Mouse (Mus musculus) CD8-positive naive resting alpha-beta T cell, adult 2 months (primary cell): ENCODE measurements at regions not wholly inside any gene's neighbourhood (a gene's known extent, or its start where the extent isn't known, plus 50 kb on each side); places are given as distances from the start of the nearest gene placed in this dataset.

Experiments
- DNase-seq, 2 experiments: peaks; one replicate each; pipeline ENCODE4 v3.0.0; 2022; ENCODE audit warnings: low read depth in 2 of 2, low spot score in 2 of 2

GRCm38 (mm10) chr9:50395543-50395942 is 50.8 kb upstream of the Rpl10-ps3 start:
- no peak for DNase-seq

- DNase-seq = no peak
Measured at GRCm38 (mm10) chr9:50396051-50396450, 51.3 kb upstream of the Rpl10-ps3 start.

GRCm38 (mm10) chr9:50408396-50408795 is 63.6 kb upstream of the Rpl10-ps3 start:
- no peak for DNase-seq

GRCm38 (mm10) chr9:50408845-50409244 is 64.1 kb upstream of the Rpl10-ps3 start:
- DNase-seq = no peak

- DNase-seq = no peak
Measured at GRCm38 (mm10) chr9:50412986-50413385, 68.2 kb upstream of the Rpl10-ps3 start.

GRCm38 (mm10) chr9:50413514-50414335 is 69.0 kb upstream of the Rpl10-ps3 start:
- no peak for DNase-seq

GRCm38 (mm10) chr9:50414796-50415340 is 70.1 kb upstream of the Rpl10-ps3 start:
- no peak for DNase-seq

- no peak for DNase-seq
Measured at GRCm38 (mm10) chr9:50416677-50417076, 71.9 kb upstream of the Rpl10-ps3 start.

GRCm38 (mm10) chr9:50421061-50421460 is 73.3 kb upstream of the Plet1 start:
- DNase-seq = peak in 1 of 2 experiments; percentile 10

GRCm38 (mm10) chr9:50421572-50422285 is 72.6 kb upstream of the Plet1 start:
- no peak for DNase-seq

- no peak for DNase-seq
Measured at GRCm38 (mm10) chr9:50425866-50426495, 68.3 kb upstream of the Plet1 start.

GRCm38 (mm10) chr9:50430147-50430546 is 64.2 kb upstream of the Plet1 start:
- DNase-seq = no peak

GRCm38 (mm10) chr9:50433525-50433924 is 60.8 kb upstream of the Plet1 start:
- no peak for DNase-seq

GRCm38 (mm10) chr9:50433978-50434377 is 60.3 kb upstream of the Plet1 start:
- DNase-seq = no peak

- DNase-seq = peak; percentile 15 to 28
Measured at GRCm38 (mm10) chr9:50437830-50438722, 56.2 kb upstream of the Plet1 start.

- no peak for DNase-seq
Measured at GRCm38 (mm10) chr9:50438738-50439137, 55.6 kb upstream of the Plet1 start.

GRCm38 (mm10) chr9:50440222-50440621 is 54.1 kb upstream of the Plet1 start:
- no peak for DNase-seq

GRCm38 (mm10) chr9:50440689-50441088 is 53.6 kb upstream of the Plet1 start:
- DNase-seq = no peak

- peak in 1 of 2 experiments; percentile 39 for DNase-seq
Measured at GRCm38 (mm10) chr9:50443708-50444463, 50.4 kb upstream of the Plet1 start.
